ENCODE assay signal across 9 mouse cellular contexts in genomic region chr9:75437653-75438385, GRCm38 (mm10). TPM values are rescaled to one million over a fixed set of nuclear protein-coding genes. Genes with fewer than 3 reads are reported as not detected.
DNase-seq lines count a peak whose midpoint lies in the region; TF ChIP-seq lines count a peak whose summit lies in the region.
"Had no signal": no experiment of that assay in that cellular context is flagged by ENCODE, and none has a peak within 500 bp of the region (broad histone marks: within the 10 kb centered on the region; RNA-seq: fewer than 3 reads in every experiment).

No protein-coding gene starts in this region.

- intact Hi-C loops in left cerebral cortex, adult 2 months (cut with DNase I) = no loop called here

- TF ChIP-seq CTCF in left cerebral cortex, adult 2 months (IDR thresholded peaks at IDR 0.05) = peak; percentile 34

- DNase-seq in adrenal gland, adult 18-20 months (ENCODE audit: low spot score in 2 of 2) = peak; percentile 20 to 32
- no peak for DNase-seq in adrenal gland, adult 8-10 months
- DNase-seq in left cerebral cortex, adult 2 months (ENCODE audit: extremely low spot score in 1 of 2, low spot score in 2 of 2) = no peak
- no peak for DNase-seq in left cerebral cortex, adult 8-10 months (ENCODE audit: low spot score in 2 of 2)
- peak; percentile 73 for DNase-seq in brain, adult 2 months (ENCODE audit: low read depth, low spot score)
- peak; percentile 53 for DNase-seq in lung, postnatal 14 days
- DNase-seq in thymus, postnatal 4 days = peak; percentile 78
- DNase-seq in urinary bladder, adult 2 months (ENCODE audit: low spot score) = no peak

- no peak overlapping the region for H3K27ac ChIP-seq in left cerebral cortex, adult 2 months
- H3K27ac ChIP-seq: heart, embryonic 13.5 days had no signal

- no peak overlapping the region for H3K4me3 ChIP-seq in left cerebral cortex, adult 2 months
- H3K4me3 ChIP-seq: heart, embryonic 13.5 days had no signal

RNA-seq across cellular contexts. Expression of gene Leo1, which starts 3.5 kb away (rescaled TPM):
- 10 to 100 TPM; 25.5 to 34.6 TPM for total RNA-seq in adrenal gland, adult 18-20 months (2021)
- total RNA-seq in adrenal gland, adult 8-10 months (2022) = 10 to 100 TPM; 20.7 to 25.8 (median 22.3) TPM
- total RNA-seq in left cerebral cortex, adult 2 months (2021) = 10 to 100 TPM; 29.8 to 29.9 TPM
- total RNA-seq in left cerebral cortex, adult 8-10 months (2022) = 10 to 100 TPM; 21.4 to 27.1 (median 24.0) TPM
- polyA plus RNA-seq in urinary bladder, adult 2 months (2012; rRNA removed) = 3.2 and 5.1 TPM in 2 replicates

RNA-seq across cellular contexts. Expression of gene Mapk6, which starts 28.0 kb away (rescaled TPM):
- total RNA-seq in adrenal gland, adult 18-20 months (2021) = 10 to 100 TPM; 33.4 to 41.4 TPM
- 10 to 100 TPM; 31.4 to 49.5 (median 36.9) TPM for total RNA-seq in adrenal gland, adult 8-10 months (2022)
- 10 to 100 TPM; 70.5 to 71.3 TPM for total RNA-seq in left cerebral cortex, adult 2 months (2021)
- 10 to 100 TPM; 63.2 to 79.9 (median 65.4) TPM for total RNA-seq in left cerebral cortex, adult 8-10 months (2022)
- 22.5 and 29.1 TPM in 2 replicates for polyA plus RNA-seq in urinary bladder, adult 2 months (2012; rRNA removed)

Comparison
In these comparisons a context has a peak if more than half of its experiments do, and no peak if none do; other contexts are left out.
1. DNase-seq: peak in adrenal gland, adult 18-20 months (2 of 2), brain, adult 2 months (single experiment), lung, postnatal 14 days (single experiment) and thymus, postnatal 4 days (single experiment); none in adrenal gland, adult 8-10 months (single experiment), left cerebral cortex, adult 2 months (0 of 2), left cerebral cortex, adult 8-10 months (0 of 2) and urinary bladder, adult 2 months (single experiment).